Mouse (Mus musculus) neural tube, embryonic 10.5 days (tissue): ENCODE measurements around the gene Zfp385a.
A peak's percentile ranks its signal among the peaks of the same experiment; 100 is the strongest.

Experiments
- DNase-seq: peaks from one replicate; pipeline ENCODE4 v3.0.0-alpha.2; 2017; ENCODE audit warnings: low spot score; ENCODE audit errors: extremely low spot score

Gene Zfp385a

DNA sequence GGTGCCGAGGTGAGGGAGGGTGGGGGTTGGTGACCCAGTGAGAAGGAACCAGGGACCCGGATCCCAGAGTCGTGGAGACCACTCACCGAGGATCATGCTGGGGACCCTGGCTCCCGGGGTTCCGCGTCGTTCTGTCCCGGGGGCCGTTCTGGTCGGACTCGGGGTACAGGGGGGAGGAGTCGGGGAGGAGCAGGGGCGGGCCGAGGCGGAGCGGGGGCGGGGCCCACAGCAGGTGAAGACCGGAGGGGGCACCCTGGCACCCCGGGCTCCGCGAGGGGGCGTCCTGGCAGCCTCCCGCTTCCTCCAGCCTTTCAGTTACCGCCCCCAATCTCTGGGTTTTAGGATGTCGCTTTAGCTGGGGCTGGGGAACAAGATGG is at the start of gene Zfp385a:
Gene Zfp385a (minus strand): TSS at position 133 of the 377 bp plus-strand sequence.
- DNase-seq, result no peak

DNA sequence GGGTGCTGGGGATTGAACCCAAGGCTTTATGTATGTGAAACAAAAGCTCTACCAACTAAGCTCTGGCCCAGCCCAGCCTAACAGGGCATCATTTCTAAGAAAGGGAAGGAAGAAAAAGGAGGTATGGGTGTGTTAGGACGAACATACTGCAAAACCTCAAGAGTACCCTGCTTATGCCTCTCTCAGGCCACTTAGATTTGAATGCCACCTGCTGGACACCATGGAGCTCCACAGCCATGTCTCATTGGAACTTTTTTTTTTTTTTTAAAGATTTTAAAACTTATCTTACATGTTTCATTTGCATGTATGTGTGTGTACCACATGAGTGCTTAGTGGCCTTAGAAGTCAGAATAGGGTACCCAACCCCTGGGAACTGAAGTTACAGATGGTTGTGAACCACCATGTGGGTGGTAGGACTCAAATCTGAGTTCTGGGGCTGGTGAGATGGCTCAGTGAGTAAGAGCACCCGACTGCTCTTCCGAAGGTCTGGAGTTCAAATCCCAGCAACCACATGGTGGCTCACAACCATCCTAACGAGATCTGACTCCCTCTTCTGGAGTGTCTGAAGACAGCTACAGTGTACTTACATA is 48.8 kb upstream of the Zfp385a start:
- DNase-seq, result no peak

DNA sequence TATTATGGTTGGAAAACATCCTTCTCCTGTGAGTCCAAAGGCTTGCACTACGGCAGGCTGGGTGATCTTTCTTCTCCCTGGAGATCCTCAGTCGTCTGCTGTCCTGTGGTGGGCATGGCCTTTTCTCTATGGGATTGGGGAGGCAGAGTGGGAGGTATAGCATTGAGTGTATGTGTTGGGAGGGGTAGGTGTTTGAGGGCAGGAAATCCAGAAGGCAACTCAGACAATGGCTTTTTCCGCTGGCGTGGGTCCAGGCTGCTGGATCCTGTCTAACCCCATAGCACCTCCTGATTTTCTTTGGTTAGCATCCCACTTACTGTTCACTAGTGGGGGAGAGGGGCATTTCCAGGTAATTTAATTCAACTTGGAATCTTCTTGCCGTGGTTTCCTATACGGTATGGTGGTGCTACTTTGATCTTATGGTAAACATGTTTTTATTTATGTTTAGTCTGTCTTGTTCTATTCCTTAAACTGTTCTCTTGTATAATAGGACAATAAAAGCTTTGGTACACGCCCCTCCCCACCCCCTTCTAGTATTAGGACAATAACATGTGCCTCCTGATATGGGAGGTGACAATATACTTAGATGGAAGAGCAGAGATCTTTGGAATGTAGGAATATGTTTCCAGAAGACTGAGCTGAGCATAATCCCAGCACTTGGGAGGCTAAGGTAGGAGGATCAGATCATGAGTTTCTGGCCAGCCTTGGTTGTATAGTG is 44.0 kb upstream of the Zfp385a start:
- DNase-seq, result no peak

DNA sequence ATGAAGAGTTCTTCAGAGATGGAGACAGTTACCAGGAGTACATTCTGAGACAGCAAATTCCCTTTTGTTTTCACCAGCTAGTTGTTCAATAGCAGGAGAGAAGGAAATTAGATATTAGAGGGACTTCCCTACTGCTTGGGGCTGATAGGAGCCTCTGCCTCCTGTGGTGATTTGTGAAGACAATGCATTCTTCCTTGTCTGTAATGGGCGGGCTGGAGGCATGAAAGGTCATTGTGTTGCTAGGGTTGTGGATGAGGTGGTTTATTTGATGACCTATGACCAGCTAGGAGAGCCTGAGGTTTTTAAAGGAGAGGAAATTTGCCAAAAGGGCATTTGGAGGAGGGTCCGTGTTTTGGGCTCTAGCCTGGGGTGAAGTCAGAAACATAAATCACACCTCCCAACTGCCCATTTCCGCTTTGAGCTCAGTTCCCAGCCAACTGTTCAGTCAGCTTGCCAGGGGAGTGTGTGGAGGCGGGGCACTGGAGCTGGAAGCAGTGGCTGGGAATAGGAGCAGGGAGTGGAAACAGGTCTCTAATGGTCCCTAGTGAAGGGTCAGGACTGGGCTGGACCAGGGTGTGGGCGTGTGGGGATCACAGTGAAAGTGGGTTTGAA is 43.0 kb upstream of the Zfp385a start:
- DNase-seq, result no peak

DNA sequence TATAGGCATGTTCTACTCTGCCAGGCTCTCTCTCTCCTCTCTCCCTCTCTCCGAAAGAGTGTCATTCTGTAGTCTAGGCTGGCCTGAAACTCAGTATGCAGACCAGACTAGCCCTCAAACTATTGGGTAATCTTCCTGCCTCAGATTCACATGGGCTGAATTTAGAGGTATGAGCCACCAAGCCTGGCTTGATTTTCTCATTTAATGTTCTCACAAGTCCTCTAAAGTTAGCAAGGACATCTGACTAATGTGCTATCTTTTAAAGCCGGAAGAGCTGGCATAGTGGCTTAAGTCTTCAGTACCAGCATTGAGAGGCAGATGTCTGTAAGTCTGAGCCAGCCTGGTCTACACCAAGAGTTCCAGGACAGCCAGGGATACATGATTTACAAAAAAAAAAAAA is 42.2 kb upstream of the Zfp385a start:
- DNase-seq, result no peak

DNA sequence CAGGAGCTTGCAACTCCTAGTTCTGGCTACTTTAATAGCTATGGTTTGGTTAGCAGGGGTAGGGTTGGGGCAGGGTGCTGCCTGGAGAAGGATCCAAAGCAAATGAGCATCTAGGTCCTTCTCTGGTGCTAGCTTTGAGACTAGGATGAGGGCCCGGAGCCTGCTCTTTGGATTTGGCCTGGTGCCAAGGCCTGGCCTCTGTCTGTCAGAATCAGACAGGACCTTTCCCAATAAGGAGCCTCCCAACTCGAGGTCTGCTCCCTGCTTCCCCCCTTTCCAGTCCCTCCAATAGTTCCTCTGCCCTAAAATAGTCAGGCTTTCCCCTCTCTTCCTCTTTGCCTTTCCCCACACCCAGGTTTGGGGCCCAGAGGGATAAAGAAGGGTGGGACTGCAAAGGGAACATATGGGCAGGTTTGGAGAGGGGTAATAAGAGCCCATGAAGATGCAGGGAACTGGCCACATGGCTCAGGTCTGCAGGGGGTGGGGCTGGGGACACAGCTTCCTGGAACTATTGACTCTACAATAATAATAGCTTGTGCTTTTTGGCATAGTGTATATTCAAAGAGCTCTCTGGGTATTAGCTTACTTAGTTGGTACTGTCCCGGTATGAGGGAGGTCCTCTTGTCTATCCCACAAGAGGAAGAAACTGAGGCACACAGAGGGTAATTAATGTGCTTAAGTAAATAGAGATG is 38.9 kb upstream of the Zfp385a start:
- no peak for DNase-seq

DNA sequence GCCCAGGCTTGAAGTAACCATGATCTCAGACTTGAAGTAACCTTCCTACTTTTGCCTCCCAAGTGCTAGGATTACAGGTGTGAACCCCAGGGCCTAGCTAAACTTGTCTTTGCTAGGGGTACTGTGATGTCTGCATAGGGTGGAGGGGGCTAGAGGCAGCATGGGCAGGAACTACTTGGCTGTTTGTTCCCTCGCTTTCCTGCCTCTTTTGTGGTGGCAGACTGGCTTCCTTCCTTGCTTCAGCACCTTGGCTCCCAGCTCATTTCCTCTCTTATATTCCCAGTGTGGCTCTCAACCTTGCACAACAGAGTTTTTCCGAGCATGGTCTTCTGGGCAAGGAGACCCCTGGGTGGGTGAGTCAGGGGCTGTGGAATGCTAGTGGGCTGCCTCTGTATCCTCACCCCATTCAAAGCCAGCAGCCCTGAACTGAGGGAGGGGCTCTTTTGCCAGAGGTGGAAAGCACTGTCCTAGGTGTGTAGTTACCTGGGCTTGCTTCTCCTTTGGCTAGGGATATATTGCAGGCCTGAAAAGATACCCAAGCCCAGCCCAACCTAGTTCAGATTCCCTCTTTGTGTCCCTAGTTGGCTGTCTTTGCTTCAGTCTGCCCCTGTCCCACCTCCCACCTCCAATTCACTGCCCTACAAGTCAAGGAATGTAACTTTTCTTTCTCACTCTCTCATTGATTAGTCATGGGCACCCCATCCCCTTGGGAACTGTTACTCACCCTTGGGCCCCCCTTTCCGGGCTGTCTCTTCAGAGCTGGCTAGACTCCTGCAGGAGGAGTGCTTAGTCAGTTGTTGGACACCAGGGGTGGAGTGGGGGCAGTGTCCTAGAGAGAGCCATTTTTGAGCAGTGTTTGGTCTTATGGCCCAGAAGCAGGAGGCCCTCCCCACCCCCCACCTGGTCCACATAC is 38.1 kb upstream of the Zfp385a start:
- no peak for DNase-seq

DNA sequence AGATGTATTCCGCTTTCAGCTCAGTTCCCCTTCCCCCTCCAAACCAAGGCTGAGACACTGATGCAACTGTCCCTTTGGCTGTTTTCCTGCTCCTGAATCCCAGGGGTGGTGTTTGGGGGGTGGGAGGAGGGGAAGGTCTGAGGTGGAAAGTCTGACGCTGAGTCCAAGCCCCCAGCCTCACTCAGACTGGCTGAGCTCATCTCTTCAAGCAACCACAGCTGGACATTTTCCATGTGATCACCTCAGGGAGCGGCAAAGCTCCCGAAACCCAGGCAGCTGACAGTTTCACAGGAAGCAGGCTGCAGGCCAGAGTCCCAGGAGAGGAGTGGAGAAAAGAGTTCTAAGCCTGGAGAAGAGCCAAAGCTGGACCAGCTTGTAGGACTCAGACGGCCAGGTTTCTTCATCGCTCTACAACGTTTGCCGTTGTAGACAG is 37.0 kb upstream of the Zfp385a start:
- no peak for DNase-seq

DNA sequence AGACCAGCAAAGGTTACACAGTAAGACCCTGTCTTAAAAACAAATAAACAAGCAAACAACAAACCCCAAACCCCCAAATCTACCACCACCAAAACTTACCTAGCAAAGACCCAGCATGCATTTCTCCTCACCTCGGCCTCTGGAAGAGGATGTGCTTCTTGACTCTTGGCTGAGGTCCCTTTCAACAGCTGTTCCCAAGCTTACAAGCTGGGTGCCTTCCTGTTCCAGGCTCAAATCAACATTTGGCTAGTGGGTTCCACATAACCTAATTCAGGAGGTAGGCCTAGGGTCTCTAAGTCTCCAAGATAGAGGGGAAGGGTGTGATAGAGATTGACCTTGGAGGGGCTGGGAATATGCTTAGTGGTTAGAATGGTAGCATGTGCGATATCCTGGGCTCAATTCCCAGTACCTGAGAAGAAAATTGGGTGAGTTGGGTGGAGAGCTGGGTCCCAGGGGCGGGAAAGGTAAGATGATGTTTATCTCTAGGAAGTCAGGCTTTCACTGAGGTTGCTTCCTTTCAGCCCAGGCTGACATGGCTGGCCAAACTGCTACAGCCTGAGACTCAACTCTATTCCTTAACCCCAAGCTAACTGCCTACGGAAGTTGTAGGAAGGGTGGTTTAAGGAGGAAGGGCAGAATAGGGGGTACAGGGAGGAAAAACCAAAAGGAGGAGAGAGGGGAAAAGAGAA is 35.4 kb upstream of the Zfp385a start:
- no peak for DNase-seq

DNA sequence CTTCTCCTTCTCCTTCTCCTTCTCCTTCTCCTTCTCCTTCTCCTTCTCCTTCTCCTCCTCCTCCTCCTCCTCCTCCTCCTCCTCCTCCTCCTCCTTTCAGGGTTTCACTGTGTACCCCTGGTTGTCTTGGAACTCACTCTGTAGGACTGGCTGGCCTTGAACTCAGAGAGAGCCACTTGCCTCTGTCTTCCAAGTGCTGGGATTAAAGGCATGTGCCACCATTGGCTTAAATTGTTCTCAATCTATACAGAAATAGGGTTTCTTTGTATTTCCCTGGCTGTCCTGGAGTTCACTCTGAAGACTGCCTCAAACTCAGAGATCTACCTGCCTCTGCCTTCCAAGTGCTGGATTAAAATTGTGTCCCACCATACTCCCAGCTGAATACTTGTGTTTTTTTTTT is 32.6 kb upstream of the Zfp385a start:
- DNase-seq, result no peak

DNA sequence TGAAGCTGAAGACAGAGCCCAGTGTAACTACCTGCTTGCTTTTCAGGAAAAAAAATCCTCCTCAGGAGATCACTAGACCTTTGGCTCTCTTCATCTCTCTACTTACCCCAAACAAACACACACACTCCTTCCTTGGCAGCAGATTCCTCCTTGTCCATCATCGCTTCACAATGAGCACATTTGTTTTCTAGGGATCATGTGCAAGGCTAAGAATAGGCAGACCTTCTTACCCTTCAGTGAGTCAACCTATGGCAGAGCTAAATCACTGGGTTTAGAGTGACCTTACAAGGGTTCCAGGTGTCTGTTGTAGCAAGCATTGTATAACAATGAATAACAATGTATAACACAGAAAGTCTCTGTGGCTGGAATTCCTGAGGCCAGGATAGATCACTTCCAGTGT is 31.8 kb upstream of the Zfp385a start:
- no peak for DNase-seq

DNA sequence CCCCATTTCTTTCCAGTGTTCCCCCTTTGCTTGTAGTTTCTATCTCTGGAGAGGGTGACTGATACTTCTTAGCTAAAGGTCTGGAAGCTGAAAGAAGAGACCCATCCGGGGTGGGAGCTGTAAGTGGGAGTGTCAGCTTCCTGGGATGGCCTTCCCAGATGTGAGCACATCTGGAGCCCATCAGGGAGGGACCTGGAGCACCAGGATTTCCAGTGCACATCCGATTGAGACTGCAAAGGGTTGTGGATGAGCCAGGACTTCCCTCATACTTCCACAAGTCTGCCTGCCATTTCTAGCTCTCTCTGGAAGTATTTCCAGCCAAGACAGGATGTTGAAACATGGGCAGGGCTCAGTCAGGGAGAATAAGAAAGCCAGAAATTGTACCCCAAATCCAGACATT is 31.3 kb upstream of the Zfp385a start:
- DNase-seq, result peak; percentile 41

DNA sequence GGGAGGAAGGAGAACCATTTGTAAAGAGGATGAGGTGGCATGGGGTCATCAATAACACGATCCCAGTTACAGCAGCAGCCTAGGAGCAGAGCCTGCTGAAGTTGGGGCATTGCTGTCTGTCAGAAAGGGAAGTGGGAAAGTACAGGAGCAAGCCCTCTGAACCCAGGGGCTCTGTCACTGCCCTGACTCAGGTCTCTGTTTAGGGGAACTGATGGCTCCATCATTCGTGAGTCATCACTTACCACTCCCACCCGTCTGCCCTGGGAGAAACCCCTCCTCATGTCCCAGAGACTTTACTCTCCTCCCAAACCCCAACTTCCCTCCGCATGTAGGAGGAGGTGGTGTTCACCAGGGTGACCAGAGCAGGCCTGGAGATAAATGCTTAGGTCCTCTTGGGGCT is 30.6 kb upstream of the Zfp385a start:
- no peak for DNase-seq

DNA sequence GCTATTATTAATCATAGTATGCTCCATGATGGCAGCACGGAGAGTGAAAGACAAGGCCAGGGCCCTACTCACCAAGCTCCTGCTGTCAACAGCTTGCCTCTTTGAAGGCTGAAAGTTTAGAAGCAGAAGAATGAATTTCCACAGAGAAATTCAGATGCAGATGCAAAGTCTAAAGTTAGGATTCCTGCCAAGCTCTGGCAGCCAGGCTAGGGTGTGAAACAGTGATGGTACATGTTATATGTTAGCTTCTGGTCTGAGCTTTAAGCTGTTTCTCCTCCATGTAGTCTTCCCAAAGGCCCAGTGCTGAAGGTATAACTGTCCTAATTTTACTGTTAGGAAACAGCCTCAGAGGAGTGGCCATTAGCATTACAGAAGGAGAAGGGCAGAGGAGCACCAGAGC is 29.2 kb upstream of the Zfp385a start:
- no peak for DNase-seq

DNA sequence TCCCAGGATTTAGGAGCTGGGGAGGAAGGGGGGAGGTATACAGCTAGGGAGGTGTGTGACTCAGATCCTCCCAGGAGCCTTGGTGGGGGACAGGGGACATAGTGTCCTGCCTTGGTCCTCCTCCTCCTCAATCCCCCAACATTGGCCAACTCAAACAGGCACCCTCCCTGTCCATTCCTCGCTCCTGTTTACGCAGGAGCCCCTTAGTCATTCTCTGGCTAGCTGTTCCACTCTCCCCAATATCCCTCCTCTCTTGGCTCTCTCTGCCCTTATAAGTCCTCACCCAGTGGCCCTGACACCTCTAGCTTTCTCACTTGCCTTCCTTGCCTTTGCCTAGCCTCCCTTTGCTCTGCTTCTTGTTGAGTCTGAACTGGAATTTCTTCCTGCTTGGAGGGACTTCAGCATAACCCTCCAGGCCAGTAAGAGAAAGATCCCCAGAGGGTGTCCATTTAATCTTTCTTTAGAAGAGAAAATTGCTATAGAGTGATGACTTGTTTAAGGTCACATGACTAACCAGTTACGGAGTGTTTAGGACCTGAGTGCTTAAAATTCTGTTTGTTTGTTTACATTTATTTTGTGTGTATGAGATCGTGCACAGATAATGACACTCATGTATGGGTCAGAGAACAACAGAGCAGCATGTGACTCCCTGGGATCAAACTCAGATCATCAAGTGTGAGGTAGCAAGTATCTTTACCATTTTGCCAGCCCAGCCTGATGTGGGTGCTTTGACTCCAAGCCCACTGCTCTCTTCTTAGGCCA is 28.5 kb upstream of the Zfp385a start:
- no peak for DNase-seq

DNA sequence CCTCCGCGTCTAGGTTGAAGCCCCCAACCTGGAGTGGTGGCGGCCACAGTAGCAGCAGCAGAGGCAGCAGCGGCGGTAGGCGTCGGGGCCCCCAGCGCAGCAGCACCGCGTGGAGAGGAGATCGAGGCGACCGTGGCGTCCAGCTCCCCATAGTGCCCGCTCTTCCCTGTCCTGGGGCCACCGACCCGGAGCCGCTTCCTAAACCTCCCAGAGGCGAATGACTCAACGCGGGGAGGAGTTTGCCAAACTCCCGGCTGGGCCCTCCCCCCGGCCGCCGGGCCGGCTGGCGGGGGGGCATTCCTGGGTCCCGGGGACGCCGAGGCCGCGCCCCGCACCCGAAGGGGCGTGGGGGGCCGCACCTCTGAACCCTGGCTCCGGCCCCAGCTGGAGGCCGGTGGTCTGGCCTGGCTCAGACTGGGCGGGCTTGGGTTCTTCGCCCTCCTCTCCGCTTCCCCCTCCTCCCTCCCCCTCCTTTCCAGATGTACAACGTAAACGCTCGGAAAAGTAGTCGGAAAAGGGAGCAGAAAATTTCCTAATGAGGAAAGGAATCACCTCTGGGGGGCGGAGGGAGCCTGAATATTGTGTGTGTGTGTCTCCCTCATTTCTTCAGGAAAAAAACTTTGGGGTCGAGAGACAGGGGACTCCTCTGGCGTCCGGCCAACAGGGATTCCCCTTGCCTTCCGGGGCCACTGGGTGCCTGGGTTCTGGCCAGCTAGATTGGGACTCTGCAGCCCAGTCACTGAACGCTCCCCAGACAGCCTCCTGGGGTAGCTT is 26.7 kb upstream of the Zfp385a start, which contains the start of gene Itga5:
Gene Itga5 (minus strand): TSS at position 388 of the 774 bp plus-strand sequence.
- peak; percentile 73 for DNase-seq

DNA sequence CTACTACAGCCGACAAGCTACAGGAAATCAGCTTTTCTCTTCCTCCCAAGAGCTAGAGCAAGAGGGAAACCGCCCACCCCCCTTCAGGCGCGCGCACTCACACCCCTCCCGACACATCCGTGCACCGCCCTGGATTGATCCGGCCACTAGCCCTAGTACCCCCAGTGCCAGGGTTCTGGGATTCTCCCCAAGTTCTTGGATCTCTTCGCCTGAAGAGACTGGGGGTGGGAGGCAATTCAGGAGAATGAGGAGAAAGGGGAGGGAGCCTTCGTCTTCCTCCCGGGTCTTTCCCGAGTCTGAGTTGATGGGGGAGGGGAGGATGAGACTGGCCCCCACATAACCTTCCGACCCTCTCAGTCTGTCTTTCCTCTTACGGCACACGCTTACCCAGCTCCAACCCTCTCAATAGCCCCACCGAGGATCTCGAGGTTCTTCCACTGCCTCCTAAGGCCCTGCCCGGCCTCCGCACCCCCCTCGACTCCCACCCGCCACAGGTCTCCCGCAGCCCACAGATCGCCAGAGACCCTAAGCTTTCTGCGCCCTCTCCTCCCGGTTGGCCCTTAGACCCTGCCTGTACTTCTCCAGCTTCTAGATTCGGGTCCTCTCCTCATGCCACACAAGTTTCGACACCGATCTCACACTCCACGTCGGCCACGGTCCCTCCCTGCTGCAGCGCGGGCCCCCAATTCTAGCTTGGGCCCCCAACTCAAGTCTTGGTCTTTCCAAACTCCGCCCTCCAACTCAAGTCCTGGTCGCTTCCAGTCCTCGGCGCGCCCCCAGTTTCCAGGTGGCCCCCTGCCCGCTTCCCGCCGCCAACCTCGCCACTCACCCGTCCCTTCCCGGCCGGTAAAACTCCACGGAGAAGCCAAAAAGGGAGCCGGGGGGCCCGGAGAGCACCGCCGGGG is 25.8 kb upstream of the Zfp385a start:
- DNase-seq, result peak; percentile 74

DNA sequence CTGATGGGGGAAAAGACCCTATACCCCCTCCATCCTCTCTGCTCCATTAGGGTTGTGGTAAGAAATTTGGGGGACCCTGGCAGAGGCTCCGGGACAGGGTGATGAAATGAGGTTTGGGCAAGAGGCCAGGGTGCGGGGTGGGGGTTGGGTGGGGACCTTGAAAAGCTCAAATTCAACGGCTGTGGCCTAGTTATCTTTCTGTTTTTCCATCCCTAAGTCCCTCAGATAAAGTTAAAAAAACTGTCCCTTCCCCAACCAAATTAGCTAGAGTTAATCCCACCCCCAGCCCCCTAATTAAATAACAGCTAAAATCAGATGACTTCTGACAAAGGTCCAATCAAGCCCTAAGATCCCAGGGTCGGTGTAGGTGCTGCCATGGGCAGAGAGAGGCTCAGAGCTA is 24.9 kb upstream of the Zfp385a start:
- no peak for DNase-seq
